8 mouse cellular contexts compared by ENCODE assay signal in genomic region chr2:168955850-168956346, GRCm38 (mm10). TPM values are rescaled to one million over a fixed set of nuclear protein-coding genes. Genes with fewer than 3 reads are reported as not detected.
DNase-seq lines count a peak whose midpoint lies in the region; ATAC-seq and TF ChIP-seq lines count a peak whose summit lies in the region.

No protein-coding gene starts in this region.

- H3K9ac ChIP-seq in ES-E14 (ENCODE audit: insufficient read depth, low read depth, low read length, poor library complexity, severe bottlenecking) = peak overlapping the region; percentile 96
- peak overlapping the region; percentile 91; the same call in 1 of the 2 replicates for H3K9ac ChIP-seq in forebrain, embryonic 11.5 days (ENCODE audit: low read length)
- peak overlapping the region; percentile 91; the same call in 1 of the 2 replicates for H3K9ac ChIP-seq in kidney, embryonic 16.5 days (replicated peaks; ENCODE audit: low read length)
- peak overlapping the region; percentile 83 for H3K9ac ChIP-seq in midbrain, embryonic 14.5 days (replicated peaks; ENCODE audit: low read length)

- no peaks in the 10 kb centered on the region for H3K9me3 ChIP-seq in ES-E14 (ENCODE audit: control insufficient read depth, insufficient read depth, low read depth, low read length)
- no peaks in the 10 kb centered on the region for H3K9me3 ChIP-seq in forebrain, embryonic 11.5 days (ENCODE audit: control insufficient read depth, low read length)
- no peaks in the 10 kb centered on the region for H3K9me3 ChIP-seq in kidney, embryonic 16.5 days (ENCODE audit: low read length)
- no peaks in the 10 kb centered on the region for H3K9me3 ChIP-seq in midbrain, embryonic 14.5 days (ENCODE audit: control insufficient read depth, low read length)

- ATAC-seq in forebrain, embryonic 11.5 days (replicated peaks; ENCODE audit: low FRiP score) = no peak
- ATAC-seq in kidney, embryonic 16.5 days (ENCODE audit: low FRiP score, low TSS enrichment) = peak; percentile 7; the same call in 1 of the 2 replicates
- ATAC-seq in midbrain, embryonic 14.5 days (ENCODE audit: low FRiP score, low TSS enrichment) = 0 out of 2 replicates have a peak, but pooled peaks have one; percentile 9

- H3K4me3 ChIP-seq in ES-E14 (ENCODE audit: insufficient read depth in 1 of 2, low read depth in 1 of 2, low read length in 2 of 2, poor library complexity in 1 of 2, severe bottlenecking in 1 of 2) = peak overlapping the region; percentile 80 to 91
- peak overlapping the region; percentile 82 for H3K4me3 ChIP-seq in forebrain, embryonic 11.5 days (ENCODE audit: low read depth, low read length)
- peak overlapping the region; percentile 88 for H3K4me3 ChIP-seq in kidney, embryonic 16.5 days (ENCODE audit: low read length)
- peak overlapping the region; percentile 75 for H3K4me3 ChIP-seq in midbrain, embryonic 14.5 days (replicated peaks; ENCODE audit: low read depth, low read length)

- peaks cover 3 to 28% of the 10 kb centered on the region in 2 experiments; a peak in 2 of 4 replicates for H3K4me1 ChIP-seq in ES-E14 (ENCODE audit: control insufficient read depth in 2 of 2, insufficient read depth in 2 of 2, low read length in 2 of 2, poor library complexity in 1 of 2)
- H3K4me1 ChIP-seq in forebrain, embryonic 11.5 days (replicated peaks; ENCODE audit: control insufficient read depth, insufficient read depth, low read length) = no peaks in the 10 kb centered on the region; the same call in 1 of the 2 replicates
- H3K4me1 ChIP-seq in kidney, embryonic 16.5 days (ENCODE audit: insufficient read depth, low read length) = peaks cover 18% of the 10 kb centered on the region
- peaks cover 18% of the 10 kb centered on the region for H3K4me1 ChIP-seq in midbrain, embryonic 14.5 days (ENCODE audit: control insufficient read depth, insufficient read depth, low read length)

- in situ Hi-C loops in ES-E14 (cut with MboI; ENCODE audit: low sequenced_read_pairs in 2 of 2, unreplicated experiment in 2 of 2) = no loop called here

- peak overlapping the region; percentile 92 for H3K27ac ChIP-seq in ES-E14 (ENCODE audit: insufficient read depth, low read depth, low read length, poor library complexity, severe bottlenecking)
- H3K27ac ChIP-seq in forebrain, embryonic 11.5 days (ENCODE audit: low read depth, low read length) = no peak overlapping the region
- peak overlapping the region; percentile 88 for H3K27ac ChIP-seq in kidney, embryonic 16.5 days (ENCODE audit: low read length)
- H3K27ac ChIP-seq in midbrain, embryonic 14.5 days (replicated peaks; ENCODE audit: low read depth, low read length) = peak overlapping the region; percentile 80

- H3K36me3 ChIP-seq in ES-E14 (ENCODE audit: control insufficient read depth, insufficient read depth, low read length, poor library complexity, severe bottlenecking) = peaks cover 19% of the 10 kb centered on the region
- H3K36me3 ChIP-seq in forebrain, embryonic 11.5 days (ENCODE audit: control insufficient read depth, insufficient read depth, low read length) = no peaks in the 10 kb centered on the region
- H3K36me3 ChIP-seq in kidney, embryonic 16.5 days (ENCODE audit: insufficient read depth, low read length) = peaks cover 5% of the 10 kb centered on the region; the same call in 1 of the 2 replicates
- peaks cover 7% of the 10 kb centered on the region for H3K36me3 ChIP-seq in midbrain, embryonic 14.5 days (ENCODE audit: control insufficient read depth, insufficient read depth, low read length)

- H3K27me3 ChIP-seq in forebrain, embryonic 11.5 days (ENCODE audit: control insufficient read depth, insufficient read depth, low read length) = no peaks in the 10 kb centered on the region
- no peaks in the 10 kb centered on the region for H3K27me3 ChIP-seq in kidney, embryonic 16.5 days (ENCODE audit: insufficient read depth, low read length)
- no peaks in the 10 kb centered on the region for H3K27me3 ChIP-seq in midbrain, embryonic 14.5 days (ENCODE audit: control insufficient read depth, insufficient read depth, low read length)

- WGBS in forebrain, embryonic 11.5 days = 50% methylated on average over 10 of the region's 10 CpGs
- WGBS in kidney, embryonic 16.5 days = 52% methylated on average over 10 of the region's 10 CpGs
- WGBS in midbrain, embryonic 14.5 days = 53% methylated on average over 10 of the region's 10 CpGs

- peak; percentile 11 to 23 for DNase-seq in heart, adult 9 months (ENCODE audit: low spot score in 2 of 2)
- no peak for DNase-seq in heart, adult 8-10 months (ENCODE audit: low spot score)
- DNase-seq in ES-E14 (ENCODE audit: low read depth, low spot score) = peak; percentile 93
- DNase-seq in forebrain, embryonic 11.5 days (ENCODE audit: low spot score) = no peak
- DNase-seq in midbrain, embryonic 14.5 days = no peak
- DNase-seq in spleen, adult 12 weeks (ENCODE audit: low spot score) = no peak
- no peak for DNase-seq in cerebellum, postnatal 25 days

- H3K4me2 ChIP-seq in forebrain, embryonic 11.5 days (ENCODE audit: low read depth, low read length, severe bottlenecking) = peak overlapping the region; percentile 92
- peak overlapping the region; percentile 93 for H3K4me2 ChIP-seq in kidney, embryonic 16.5 days (replicated peaks; ENCODE audit: low read depth, low read length)
- peak overlapping the region; percentile 96 for H3K4me2 ChIP-seq in midbrain, embryonic 14.5 days (ENCODE audit: low read length)

TF ChIP-seq in ES-E14, 5 proteins besides CTCF, POLR2A, EP300 and RAD21:
- no peak for TF ChIP-seq ZC3H11A (IDR thresholded peaks at IDR 0.05; ENCODE audit: borderline replicate concordance, low read depth, low read length)
- no peak for TF ChIP-seq MAFK (IDR thresholded peaks at IDR 0.05; ENCODE audit: insufficient read depth, low read depth, low read length)
- TF ChIP-seq ZNF384 (IDR thresholded peaks at IDR 0.05; ENCODE audit: low read depth, low read length) = no peak
- TF ChIP-seq HCFC1 (IDR thresholded peaks at IDR 0.05; ENCODE audit: borderline replicate concordance, insufficient read depth, low read length) = peak; percentile 66; the same call in 1 of the 2 replicates
- no peak for TF ChIP-seq CHD2 (IDR thresholded peaks at IDR 0.05; ENCODE audit: low read depth, low read length)

RNA-seq across cellular contexts. Expression of gene Zfp64, which starts 0.5 kb away (rescaled TPM):
- 1 to 10 TPM; 6.4 to 8.6 (median 7.9) TPM for total RNA-seq in heart, adult 8-10 months (2022)
- 54.4 and 57.3 TPM in 2 replicates for total RNA-seq in ES-E14 (2012; rRNA removed)
- polyA plus RNA-seq in forebrain, embryonic 11.5 days (2014; fragmentation: Nextera tagmentation; extraction: Ambion mirVana) = 37.8 and 39.4 TPM in 2 replicates
- 30.1 and 33.0 TPM in 2 replicates for polyA plus RNA-seq in kidney, embryonic 16.5 days (2015; fragmentation: Nextera tagmentation; extraction: Ambion mirVana)
- 43.3 and 45.9 TPM in 2 replicates for polyA plus RNA-seq in midbrain, embryonic 14.5 days (2014; fragmentation: Nextera tagmentation; extraction: Ambion mirVana)

Comparison
In these comparisons a context has a peak if more than half of its experiments do, and no peak if none do; other contexts are left out.
1. DNase-seq: peak in heart, adult 9 months (2 of 2) and ES-E14 (single experiment); none in heart, adult 8-10 months (single experiment), forebrain, embryonic 11.5 days (single experiment), midbrain, embryonic 14.5 days (single experiment), spleen, adult 12 weeks (single experiment) and cerebellum, postnatal 25 days (0 of 2).
2. Peak in every context shown above with its lines, with median percentiles within 50 percentile points of each other: H3K4me3 ChIP-seq, H3K9ac ChIP-seq and H3K4me2 ChIP-seq.